Mouse (Mus musculus): ENCODE measurements around the gene Spem1. TPM values are rescaled to one million over a fixed set of nuclear protein-coding genes. Genes with fewer than 3 reads are reported as not detected.
A peak's percentile ranks its signal among the peaks of the same experiment; 100 is the strongest.

The Spem1 gene
- polyA plus RNA-seq, 1 experiment from 2014 or later, result not detected

DNA sequence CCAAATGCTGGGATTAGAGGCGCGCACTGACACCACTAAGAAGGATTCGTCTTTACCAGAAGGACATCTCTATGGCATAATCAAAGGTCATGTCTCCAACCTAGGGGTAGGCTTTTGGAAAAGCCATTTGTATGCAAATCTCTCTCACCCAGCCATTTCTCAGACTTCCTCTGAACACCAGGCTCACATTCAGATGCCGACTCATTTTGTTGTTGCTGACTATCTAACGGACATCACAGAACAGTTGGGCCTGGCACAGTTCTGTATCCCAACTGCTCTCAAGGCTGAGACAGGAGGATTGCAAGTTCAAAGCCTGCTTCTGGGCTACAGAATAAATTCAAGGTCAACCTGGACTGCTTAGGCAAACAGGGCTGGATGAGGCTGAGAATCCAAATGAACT, 34.7 kb downstream of the Spem1 start:
- 81% methylated on average over 5 of the region's 5 CpGs for WGBS
- no peak for DNase-seq (ENCODE audit: low spot score)

DNA sequence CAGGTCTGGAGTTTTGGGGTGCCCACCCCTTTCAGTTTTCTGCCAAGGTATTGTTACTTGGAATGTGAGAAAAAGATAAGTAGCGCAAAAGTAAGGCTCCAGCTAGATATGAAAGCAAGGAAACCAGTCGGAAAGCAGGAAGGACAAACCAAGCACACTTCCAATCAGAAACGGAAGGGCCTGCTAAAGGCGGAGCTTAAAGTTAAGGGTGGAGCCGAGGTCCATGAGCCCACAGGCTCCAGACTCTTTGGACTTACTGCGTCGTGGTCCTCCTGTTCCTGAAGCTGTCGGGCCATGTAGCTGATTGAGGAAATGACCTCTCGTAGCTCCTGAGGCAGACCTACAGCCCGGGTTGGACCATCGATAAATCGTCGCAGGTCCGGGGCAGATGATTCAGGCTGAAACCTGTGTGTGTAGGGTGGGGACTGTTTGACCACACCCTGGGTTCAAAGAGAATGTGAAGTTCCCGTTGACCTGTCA, 37.1 kb downstream of the Spem1 start:
- peaks cover 16% of the 10 kb centered on the region; the same call in 1 of the 2 replicates for H3K27me3 ChIP-seq (replicated peaks; ENCODE audit: control insufficient read depth, insufficient read depth, low read length)
- peak overlapping the region; percentile 23; the same call in 1 of the 2 replicates for H3K27ac ChIP-seq (ENCODE audit: low read depth, low read length)
- no peaks in the 10 kb centered on the region for H3K36me3 ChIP-seq (ENCODE audit: control insufficient read depth, insufficient read depth, low read length)
- H3K4me2 ChIP-seq, result peak overlapping the region; percentile 62
- DNase-seq (ENCODE audit: low spot score), result no peak
- peaks cover 10% of the 10 kb centered on the region for H3K4me1 ChIP-seq (replicated peaks; ENCODE audit: control insufficient read depth, insufficient read depth, low read length)
- ATAC-seq (replicated peaks; ENCODE audit: low FRiP score), result peak; percentile 82
- peak overlapping the region; percentile 59 for H3K9ac ChIP-seq (ENCODE audit: low read depth, low read length)
- H3K9me3 ChIP-seq (ENCODE audit: control insufficient read depth, low read length), result no peaks in the 10 kb centered on the region
- H3K4me3 ChIP-seq (ENCODE audit: low read depth, low read length), result peak overlapping the region; percentile 36
- WGBS, result 15% methylated on average over 15 of the region's 15 CpGs

More for the DNA sequence above, 34.7 kb downstream of the Spem1 start:
- H3K4me3 ChIP-seq (ENCODE audit: low read depth, low read length), result no peak overlapping the region
- H3K27ac ChIP-seq (ENCODE audit: low read depth, low read length), result no peak overlapping the region
- H3K4me2 ChIP-seq, result no peak overlapping the region
- no peaks in the 10 kb centered on the region for H3K36me3 ChIP-seq (ENCODE audit: control insufficient read depth, insufficient read depth, low read length)
- H3K27me3 ChIP-seq (replicated peaks; ENCODE audit: control insufficient read depth, insufficient read depth, low read length), result 0 out of 2 replicates have a peak, but pooled peaks cover 4% of the 10 kb centered on the region
- ATAC-seq (replicated peaks; ENCODE audit: low FRiP score), result no peak
- H3K9ac ChIP-seq (ENCODE audit: low read depth, low read length), result no peak overlapping the region
- no peaks in the 10 kb centered on the region for H3K9me3 ChIP-seq (ENCODE audit: control insufficient read depth, low read length)
- H3K4me1 ChIP-seq (replicated peaks; ENCODE audit: control insufficient read depth, insufficient read depth, low read length), result peaks cover 10% of the 10 kb centered on the region

DNA sequence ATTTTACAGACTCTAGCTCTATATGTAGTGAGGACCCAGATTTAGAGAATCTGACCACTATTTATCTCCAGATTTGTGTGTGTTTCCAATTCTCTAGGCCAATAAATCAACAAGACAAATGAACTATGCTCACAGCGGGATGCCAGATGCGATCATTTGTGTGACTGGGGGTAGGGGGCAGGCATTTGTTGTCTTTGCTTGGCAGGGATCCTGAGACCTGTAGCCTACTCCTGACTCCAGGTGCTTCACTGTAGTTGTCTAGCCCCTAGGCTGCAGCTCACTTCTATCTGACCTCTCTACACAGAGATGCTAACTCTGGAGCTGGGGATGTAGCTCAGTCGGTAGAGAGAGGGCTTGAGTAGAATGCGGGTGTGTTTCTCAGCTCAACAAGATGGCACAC, 40.2 kb downstream of the Spem1 start:
- H3K9me3 ChIP-seq (ENCODE audit: control insufficient read depth, low read length), result no peaks in the 10 kb centered on the region
- 39% methylated on average over 4 of the region's 4 CpGs for WGBS
- no peak overlapping the region for H3K9ac ChIP-seq (ENCODE audit: low read depth, low read length)
- no peak overlapping the region for H3K27ac ChIP-seq (ENCODE audit: low read depth, low read length)
- H3K4me1 ChIP-seq (replicated peaks; ENCODE audit: control insufficient read depth, insufficient read depth, low read length), result peaks cover 10% of the 10 kb centered on the region
- no peaks in the 10 kb centered on the region for H3K36me3 ChIP-seq (ENCODE audit: control insufficient read depth, insufficient read depth, low read length)
- H3K4me3 ChIP-seq (ENCODE audit: low read depth, low read length), result no peak overlapping the region
- peaks cover 36% of the 10 kb centered on the region for H3K27me3 ChIP-seq (replicated peaks; ENCODE audit: control insufficient read depth, insufficient read depth, low read length)
- ATAC-seq (replicated peaks; ENCODE audit: low FRiP score) (no peak), DNase-seq (ENCODE audit: low spot score) (no peak)
- no peak overlapping the region for H3K4me2 ChIP-seq

DNA sequence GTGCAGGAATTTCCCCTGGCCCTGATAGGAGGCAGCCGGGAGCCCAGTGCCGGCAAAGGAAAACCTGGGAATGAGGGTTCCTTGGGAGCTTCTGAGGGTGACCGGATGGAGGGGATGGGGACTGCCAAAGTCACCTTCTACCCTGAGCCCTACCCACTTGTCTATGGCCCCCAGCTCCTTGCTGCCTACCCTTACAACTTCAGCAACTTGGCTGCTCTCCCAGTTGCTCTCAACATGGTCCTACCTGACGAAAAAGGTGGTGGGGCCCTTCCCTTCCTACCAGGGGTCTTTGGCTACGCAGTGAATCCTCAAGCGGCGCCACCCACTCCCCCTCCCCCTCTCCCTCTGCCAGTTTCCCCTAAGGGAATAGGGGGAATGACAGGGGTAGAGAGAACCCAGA, 43.0 kb downstream of the Spem1 start:
- 48% methylated on average over 7 of the region's 7 CpGs for WGBS
- no peaks in the 10 kb centered on the region for H3K4me1 ChIP-seq (replicated peaks; ENCODE audit: control insufficient read depth, insufficient read depth, low read length)
- no peak overlapping the region for H3K27ac ChIP-seq (ENCODE audit: low read depth, low read length)
- no peaks in the 10 kb centered on the region for H3K9me3 ChIP-seq (ENCODE audit: control insufficient read depth, low read length)
- H3K27me3 ChIP-seq (replicated peaks; ENCODE audit: control insufficient read depth, insufficient read depth, low read length), result peaks cover 47% of the 10 kb centered on the region
- H3K4me3 ChIP-seq (ENCODE audit: low read depth, low read length), result no peak overlapping the region
- ATAC-seq (replicated peaks; ENCODE audit: low FRiP score) (no peak), DNase-seq (ENCODE audit: low spot score) (peak; percentile 28)
- no peaks in the 10 kb centered on the region for H3K36me3 ChIP-seq (ENCODE audit: control insufficient read depth, insufficient read depth, low read length)
- H3K4me2 ChIP-seq, result no peak overlapping the region
- H3K9ac ChIP-seq (ENCODE audit: low read depth, low read length), result no peak overlapping the region

DNA sequence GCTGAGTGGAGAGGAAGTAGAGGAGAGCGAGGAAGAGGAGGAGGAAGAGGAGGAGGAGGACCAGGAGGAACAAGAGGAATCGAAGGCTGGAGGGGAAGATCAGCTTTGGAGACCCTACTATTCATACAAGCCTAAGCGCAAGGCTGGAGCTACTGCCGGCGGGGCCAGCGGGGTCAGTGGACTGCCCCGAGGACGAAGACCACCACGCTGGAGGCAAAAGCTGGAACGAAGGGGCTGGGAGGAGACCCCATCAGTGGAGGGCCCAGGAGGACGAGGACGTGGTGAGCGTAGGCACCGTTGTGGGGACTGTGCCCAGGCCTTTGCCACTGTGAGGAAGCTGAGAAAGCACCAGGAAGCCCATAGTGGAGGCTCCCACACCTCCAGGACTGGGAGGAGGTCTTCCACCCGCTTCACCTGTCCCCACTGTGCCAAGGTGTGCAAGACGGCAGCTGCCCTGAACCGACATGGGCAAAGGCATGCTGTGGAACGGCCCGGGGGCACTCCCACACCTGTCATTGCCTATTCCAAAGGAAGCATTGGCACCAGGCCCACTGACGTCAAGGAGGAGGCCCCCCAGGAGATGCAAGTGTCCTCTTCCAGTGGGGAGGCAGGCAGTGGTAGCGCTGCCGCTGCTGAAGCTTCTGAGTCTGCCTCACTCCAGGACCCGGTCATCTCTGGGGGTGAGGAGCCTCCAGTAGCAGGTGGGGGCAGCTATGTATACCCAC, 43.6 kb downstream of the Spem1 start:
- WGBS, result 65% methylated on average over 23 of the region's 23 CpGs

DNA sequence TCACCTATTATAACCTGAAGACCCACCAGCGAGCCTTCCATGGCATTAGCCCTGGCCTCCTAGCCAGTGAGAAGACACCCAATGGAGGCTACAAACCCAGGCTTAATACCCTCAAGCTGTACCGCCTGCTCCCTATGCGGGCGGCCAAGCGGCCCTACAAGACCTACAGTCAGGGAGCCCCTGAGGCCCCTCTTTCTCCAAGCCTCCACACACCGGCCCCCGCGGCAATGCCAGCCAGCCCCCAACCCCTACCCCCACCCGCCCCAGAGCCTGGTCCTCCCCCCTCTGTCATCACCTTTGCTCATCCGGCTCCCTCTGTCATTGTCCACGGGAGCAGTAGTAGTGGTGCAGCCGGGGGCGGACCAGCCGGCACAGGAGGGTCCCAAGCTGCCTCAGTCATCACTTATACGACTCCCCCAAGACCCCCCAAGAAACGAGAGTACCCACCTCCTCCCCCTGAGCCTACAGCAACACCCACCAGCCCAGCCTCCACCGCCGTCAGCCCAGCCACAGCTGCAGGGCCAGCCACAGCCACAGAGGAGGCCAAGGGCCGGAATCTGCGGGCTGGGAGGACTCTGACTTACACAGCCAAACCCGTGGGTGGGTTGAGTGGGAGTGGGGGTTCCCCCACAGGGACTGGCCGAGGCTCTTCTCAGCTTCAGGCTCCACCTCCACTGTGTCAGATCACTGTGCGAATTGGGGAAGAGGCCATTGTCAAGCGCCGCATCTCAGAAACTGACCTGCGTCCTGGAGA, 44.3 kb downstream of the Spem1 start:
- 51% methylated on average over 26 of the region's 26 CpGs for WGBS
- peaks cover 47% of the 10 kb centered on the region for H3K27me3 ChIP-seq (replicated peaks; ENCODE audit: control insufficient read depth, insufficient read depth, low read length)

More for the DNA sequence above, 43.6 kb downstream of the Spem1 start:
- Histone ChIP-seq H3K27me3 (replicated peaks; ENCODE audit: control insufficient read depth, insufficient read depth, low read length) (peaks cover 47% of the 10 kb centered on the region), H3K4me1 (replicated peaks; ENCODE audit: control insufficient read depth, insufficient read depth, low read length) (no peaks in the 10 kb centered on the region), H3K36me3 (ENCODE audit: control insufficient read depth, insufficient read depth, low read length) (no peaks in the 10 kb centered on the region), H3K9me3 (ENCODE audit: control insufficient read depth, low read length) (no peaks in the 10 kb centered on the region), H3K4me3 (ENCODE audit: low read depth, low read length) (no peak overlapping the region), H3K9ac (ENCODE audit: low read depth, low read length) (no peak overlapping the region), H3K4me2 (no peak overlapping the region), H3K27ac (ENCODE audit: low read depth, low read length) (no peak overlapping the region)
- ATAC-seq (replicated peaks; ENCODE audit: low FRiP score), result no peak
- DNase-seq (ENCODE audit: low spot score), result peak; percentile 30

DNA sequence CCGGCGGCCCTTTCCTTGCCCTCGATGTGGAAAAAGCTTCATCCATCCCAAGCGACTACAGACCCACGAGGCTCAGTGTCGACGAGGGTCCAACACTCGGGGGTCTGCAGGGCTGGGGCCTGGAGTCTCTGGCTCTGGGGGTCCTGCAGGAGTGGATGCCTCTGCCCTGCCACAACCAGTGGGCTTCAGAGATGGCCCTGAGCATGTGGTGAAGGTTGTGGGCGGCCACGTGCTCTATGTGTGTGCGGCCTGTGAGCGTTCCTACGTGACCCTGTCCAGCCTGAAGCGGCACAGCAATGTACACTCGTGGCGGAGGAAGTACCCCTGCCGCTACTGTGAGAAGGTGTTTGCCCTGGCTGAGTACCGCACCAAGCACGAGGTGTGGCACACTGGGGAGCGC, 45.5 kb downstream of the Spem1 start:
- peaks cover 42% of the 10 kb centered on the region for H3K27me3 ChIP-seq (replicated peaks; ENCODE audit: control insufficient read depth, insufficient read depth, low read length)
- 79% methylated on average over 20 of the region's 20 CpGs for WGBS
- H3K4me3 ChIP-seq (ENCODE audit: low read depth, low read length), result no peak overlapping the region

More for the DNA sequence above, 44.3 kb downstream of the Spem1 start:
- Histone ChIP-seq H3K4me1 (replicated peaks; ENCODE audit: control insufficient read depth, insufficient read depth, low read length) (no peaks in the 10 kb centered on the region), H3K9me3 (ENCODE audit: control insufficient read depth, low read length) (no peaks in the 10 kb centered on the region), H3K4me2 (no peak overlapping the region), H3K27ac (ENCODE audit: low read depth, low read length) (no peak overlapping the region), H3K4me3 (ENCODE audit: low read depth, low read length) (no peak overlapping the region), H3K36me3 (ENCODE audit: control insufficient read depth, insufficient read depth, low read length) (no peaks in the 10 kb centered on the region), H3K9ac (ENCODE audit: low read depth, low read length) (no peak overlapping the region)
- no peak for ATAC-seq (replicated peaks; ENCODE audit: low FRiP score)
- DNase-seq (ENCODE audit: low spot score), result peak; percentile 32

DNA sequence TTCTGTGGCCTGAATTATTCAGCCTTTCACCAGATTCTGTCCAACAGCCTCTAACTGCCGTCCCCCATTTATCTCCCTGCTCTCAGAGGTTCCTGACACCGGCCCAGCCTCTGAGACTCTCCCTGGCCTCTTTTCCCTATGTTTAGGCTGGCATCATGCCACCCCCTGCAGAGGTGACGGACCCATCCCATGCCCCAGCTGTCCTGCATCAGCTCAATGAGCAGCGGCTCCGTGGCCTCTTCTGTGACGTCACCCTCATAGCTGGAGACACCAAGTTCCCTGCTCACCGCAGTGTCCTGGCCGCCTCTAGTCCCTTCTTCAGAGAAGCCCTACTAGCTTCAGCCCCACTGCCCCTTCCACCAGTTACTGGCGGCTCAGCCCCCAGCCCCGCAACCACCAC, 46.3 kb downstream of the Spem1 start:
- DNase-seq (ENCODE audit: low spot score) (no peak), ATAC-seq (replicated peaks; ENCODE audit: low FRiP score) (no peak)
- Histone ChIP-seq H3K9me3 (ENCODE audit: control insufficient read depth, low read length) (no peaks in the 10 kb centered on the region), H3K9ac (ENCODE audit: low read depth, low read length) (no peak overlapping the region), H3K27me3 (replicated peaks; ENCODE audit: control insufficient read depth, insufficient read depth, low read length) (peaks cover 40% of the 10 kb centered on the region), H3K4me2 (no peak overlapping the region), H3K27ac (ENCODE audit: low read depth, low read length) (no peak overlapping the region), H3K36me3 (ENCODE audit: control insufficient read depth, insufficient read depth, low read length) (no peaks in the 10 kb centered on the region), H3K4me1 (replicated peaks; ENCODE audit: control insufficient read depth, insufficient read depth, low read length) (no peaks in the 10 kb centered on the region), H3K4me3 (ENCODE audit: low read depth, low read length) (no peak overlapping the region)
- WGBS, result 64% methylated on average over 10 of the region's 10 CpGs

More for the DNA sequence above, 45.5 kb downstream of the Spem1 start:
- Histone ChIP-seq H3K4me2 (no peak overlapping the region), H3K27ac (ENCODE audit: low read depth, low read length) (no peak overlapping the region), H3K9me3 (ENCODE audit: control insufficient read depth, low read length) (no peaks in the 10 kb centered on the region), H3K9ac (ENCODE audit: low read depth, low read length) (no peak overlapping the region), H3K36me3 (ENCODE audit: control insufficient read depth, insufficient read depth, low read length) (no peaks in the 10 kb centered on the region), H3K4me1 (replicated peaks; ENCODE audit: control insufficient read depth, insufficient read depth, low read length) (no peaks in the 10 kb centered on the region)
- DNase-seq (ENCODE audit: low spot score) (peak; percentile 29), ATAC-seq (replicated peaks; ENCODE audit: low FRiP score) (no peak)

All from liver, embryonic 11.5 days (tissue).